Mouse (Mus musculus): Measurements from ENCODE around the gene Hoxb2. TPM values are rescaled to one million over a fixed set of nuclear protein-coding genes. Genes with fewer than 3 reads are reported as not detected.
A peak's percentile ranks its signal among the peaks of the same experiment; 100 is the strongest.

The Hoxb2 gene
- polyA plus RNA-seq (2015; fragmentation: Nextera tagmentation; extraction: Ambion mirVana): 13.2 and 23.1 TPM in 2 replicates

DNA sequence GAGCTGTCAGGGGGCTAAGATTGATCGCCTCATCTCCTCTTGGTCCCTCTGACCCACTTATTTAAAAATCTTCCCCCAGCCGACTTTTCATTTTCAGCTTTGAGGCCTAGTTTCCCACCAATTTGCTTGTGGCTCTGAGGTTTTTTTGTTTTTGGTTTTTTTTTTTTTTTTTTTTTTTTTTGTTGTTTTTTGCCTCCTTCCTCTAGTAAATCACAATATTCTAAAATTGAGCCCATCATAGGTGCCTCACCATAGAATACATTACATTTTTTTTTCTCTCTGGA is at the start of gene Hoxb2:
TSS of gene Hoxb2 (plus strand) at position 185 of the 284 bp plus-strand sequence.

DNA sequence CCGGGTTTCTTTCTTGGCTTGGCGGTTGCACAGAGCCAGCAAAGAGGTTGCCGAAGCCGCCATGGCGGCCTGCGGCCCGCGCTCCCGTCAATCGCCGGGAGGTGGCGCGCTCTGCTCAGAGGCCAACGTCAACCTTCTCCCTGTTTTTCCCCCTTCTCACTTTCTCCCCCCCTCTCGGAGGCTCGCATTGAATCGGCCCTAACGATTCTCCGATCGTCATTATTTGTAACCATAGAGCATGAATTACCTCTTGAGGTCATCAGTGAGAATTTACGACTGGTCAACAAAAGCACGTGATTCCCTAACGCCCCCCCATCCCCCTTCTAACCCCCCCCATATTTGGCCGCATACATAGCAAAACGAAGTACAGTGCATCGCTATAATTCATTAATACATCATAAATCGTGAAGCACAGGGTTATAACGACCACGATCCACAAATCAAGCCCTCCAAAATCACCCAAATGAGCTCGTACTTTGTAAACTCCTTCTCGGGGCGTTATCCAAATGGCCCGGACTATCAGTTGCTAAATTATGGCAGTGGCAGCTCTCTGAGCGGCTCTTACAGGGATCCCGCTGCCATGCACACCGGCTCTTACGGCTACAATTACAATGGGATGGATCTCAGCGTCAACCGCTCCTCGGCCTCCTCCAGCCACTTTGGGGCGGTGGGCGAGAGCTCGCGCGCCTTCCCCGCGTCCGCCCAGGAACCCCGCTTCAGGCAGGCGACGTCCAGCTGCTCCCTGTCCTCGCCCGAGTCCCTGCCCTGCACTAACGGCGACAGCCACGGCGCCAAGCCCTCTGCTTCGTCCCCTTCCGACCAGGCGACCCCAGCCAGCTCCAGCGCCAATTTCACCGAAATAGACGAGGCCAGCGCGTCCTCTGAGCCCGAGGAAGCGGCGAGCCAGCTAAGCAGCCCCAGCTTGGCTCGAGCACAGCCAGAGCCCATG is 46.9 kb upstream of the Hoxb2 start, which contains the start of gene Hoxb5:
TSS of gene Hoxb5 (plus strand) at position 186 of the 949 bp plus-strand sequence.

DNA sequence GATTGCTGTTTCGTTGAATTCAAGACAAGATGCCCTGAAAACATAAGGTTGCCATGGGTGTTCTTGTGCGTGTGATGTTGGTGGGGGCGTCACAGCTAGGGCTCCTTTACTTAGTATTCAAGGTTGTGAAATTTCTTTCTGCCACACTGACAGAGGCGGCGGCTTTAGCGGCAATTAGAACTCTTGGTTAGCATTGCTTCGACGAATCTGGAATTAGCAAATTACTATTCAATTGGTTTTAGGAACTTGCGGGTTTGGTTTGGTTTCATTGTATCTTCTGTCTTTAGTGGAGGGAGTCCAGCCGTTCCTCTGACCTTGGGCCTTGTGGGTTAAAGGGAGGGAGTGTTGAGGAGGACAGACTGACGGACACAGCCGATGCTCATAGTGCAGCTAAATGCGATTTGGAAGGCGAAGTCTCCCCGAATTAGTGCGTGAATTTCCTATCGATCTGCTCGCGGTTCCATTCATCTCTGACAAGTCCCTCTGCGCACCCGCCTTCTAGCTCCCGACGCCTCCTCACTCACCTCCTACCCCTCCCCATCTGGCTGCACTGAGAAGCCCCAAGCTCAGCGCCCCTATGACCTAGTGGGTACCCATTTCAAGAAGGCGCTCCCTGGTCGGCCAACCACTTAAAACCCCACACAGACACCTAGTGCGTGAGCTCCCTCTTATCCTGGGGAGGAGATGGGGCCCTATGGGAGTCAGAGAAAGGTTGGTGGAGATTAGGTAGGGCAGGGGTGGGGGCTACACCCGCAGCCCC is 32.5 kb upstream of the Hoxb2 start, which contains the start of gene Hoxb4:
TSS of gene Hoxb4 (plus strand) at position 660 of the 760 bp plus-strand sequence.

DNA sequence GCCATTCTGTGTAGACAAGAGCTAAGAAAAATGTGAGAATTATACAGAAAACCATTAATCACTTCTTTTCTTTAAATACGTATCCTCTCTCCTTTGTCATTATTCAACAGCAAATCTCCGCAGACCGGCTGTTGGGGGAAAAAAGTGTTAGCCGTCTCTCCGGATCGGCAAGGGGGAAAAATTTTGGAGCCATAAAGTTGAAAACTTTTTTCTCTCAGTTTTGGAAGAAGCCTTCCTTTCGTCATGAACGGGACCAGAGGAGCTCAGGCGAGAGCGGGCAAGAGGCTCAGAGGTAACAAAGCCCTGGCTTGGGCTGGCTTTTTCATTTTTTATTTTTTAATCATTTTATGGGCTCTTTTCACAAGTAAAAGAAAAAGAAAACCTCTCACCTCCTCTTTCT is 27.2 kb upstream of the Hoxb2 start, which contains the start of gene Hoxb3:
TSS of gene Hoxb3 (plus strand) at position 173 of the 400 bp plus-strand sequence.

DNA sequence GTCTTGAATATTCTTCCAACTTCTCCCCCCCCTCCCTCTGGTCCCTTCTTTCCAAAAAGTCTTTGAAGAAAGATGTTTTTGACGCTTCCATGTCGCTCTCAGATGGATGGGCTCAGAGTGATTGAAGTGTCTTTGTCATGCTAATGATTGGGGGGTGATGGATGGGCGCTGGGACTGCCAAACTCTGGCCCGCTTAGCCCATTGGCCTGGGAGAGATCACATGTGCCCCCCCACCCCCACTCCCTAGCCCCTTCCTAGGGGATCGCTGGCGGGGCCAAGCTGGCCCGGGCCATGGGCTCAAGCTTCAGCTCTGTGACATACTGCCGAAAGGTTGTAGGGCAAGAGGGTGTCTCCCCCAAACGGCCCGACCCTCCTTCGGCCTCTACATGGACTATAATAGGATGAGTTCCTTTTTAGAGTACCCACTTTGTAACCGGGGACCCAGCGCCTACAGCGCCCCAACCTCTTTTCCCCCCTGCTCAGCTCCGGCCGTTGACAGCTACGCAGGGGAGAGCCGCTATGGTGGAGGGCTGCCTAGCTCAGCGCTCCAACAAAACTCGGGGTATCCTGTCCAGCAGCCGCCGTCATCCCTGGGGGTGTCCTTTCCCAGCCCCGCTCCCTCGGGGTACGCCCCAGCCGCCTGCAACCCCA is 15.2 kb downstream of the Hoxb2 start, which contains the start of gene Hoxb1:
TSS of gene Hoxb1 (plus strand) at position 312 of the 651 bp plus-strand sequence.

Small RNA genes within 50 kb of the gene (microRNA-seq; reads per million reads assigned to microRNA genes)
- gene Mir10a (ENCODE audit: borderline replicate concordance, insufficient number of aligned reads): 85,112 reads per million, percentile 100 among the genes with 10 or more reads in this experiment

Other genes with a start within 250 kb of the Hoxb2 start
- not detected in 2 replicates for gene Calcoco2, start 238.6 kb upstream of the Hoxb2 start, polyA plus RNA-seq (2015; fragmentation: Nextera tagmentation; extraction: Ambion mirVana)
- gene Ttll6, start 216.7 kb upstream of the Hoxb2 start, polyA plus RNA-seq (2015; fragmentation: Nextera tagmentation; extraction: Ambion mirVana): not detected in 2 replicates
- not detected in 2 replicates for gene Hoxb13, start 156.2 kb upstream of the Hoxb2 start, polyA plus RNA-seq (2015; fragmentation: Nextera tagmentation; extraction: Ambion mirVana)
- 5.8 and 16.8 TPM in 2 replicates for gene Hoxb9, start 79.1 kb upstream of the Hoxb2 start, polyA plus RNA-seq (2015; fragmentation: Nextera tagmentation; extraction: Ambion mirVana)
- gene Hoxb8, start 68.6 kb upstream of the Hoxb2 start, polyA plus RNA-seq (2015; fragmentation: Nextera tagmentation; extraction: Ambion mirVana): 3.9 and 8.9 TPM in 2 replicates
- gene Hoxb7, start 63.9 kb upstream of the Hoxb2 start, polyA plus RNA-seq (2015; fragmentation: Nextera tagmentation; extraction: Ambion mirVana): 44.2 and 62.6 TPM in 2 replicates
- 19.5 and 38.7 TPM in 2 replicates for gene Hoxb6, start 58.0 kb upstream of the Hoxb2 start, polyA plus RNA-seq (2015; fragmentation: Nextera tagmentation; extraction: Ambion mirVana)
- 2.8 and 9.2 TPM in 2 replicates for gene Hoxb5, start 47.2 kb upstream of the Hoxb2 start, polyA plus RNA-seq (2015; fragmentation: Nextera tagmentation; extraction: Ambion mirVana)
- 1.3 and 3.1 TPM in 2 replicates for gene Hoxb4, start 32.3 kb upstream of the Hoxb2 start, polyA plus RNA-seq (2015; fragmentation: Nextera tagmentation; extraction: Ambion mirVana)
- gene Hoxb3, start 27.2 kb upstream of the Hoxb2 start, polyA plus RNA-seq (2015; fragmentation: Nextera tagmentation; extraction: Ambion mirVana): 1.4 and 3.3 TPM in 2 replicates
- not detected in 2 replicates for gene Hoxb1, start 15.2 kb downstream of the Hoxb2 start, polyA plus RNA-seq (2015; fragmentation: Nextera tagmentation; extraction: Ambion mirVana)
- 6.4 and 10.9 TPM in 2 replicates for gene Skap1, start 114.1 kb downstream of the Hoxb2 start, polyA plus RNA-seq (2015; fragmentation: Nextera tagmentation; extraction: Ambion mirVana)

All from adrenal gland, postnatal 0 days (tissue).